Mouse (Mus musculus) brain, embryonic 18.5 days (tissue): ENCODE data around the gene Phf11b.
"Not testable (repeated sequence)": the region's sequence is repeated elsewhere in the genome, so short reads cannot be mapped to it uniquely, and the experiment has no call there.

ENCODE experiments used
- DNase-seq: peaks from one replicate; pipeline ENCODE4 v3.0.0-alpha.2; 2012; ENCODE audit warnings: low read depth, low spot score

Phf11b gene

DNA sequence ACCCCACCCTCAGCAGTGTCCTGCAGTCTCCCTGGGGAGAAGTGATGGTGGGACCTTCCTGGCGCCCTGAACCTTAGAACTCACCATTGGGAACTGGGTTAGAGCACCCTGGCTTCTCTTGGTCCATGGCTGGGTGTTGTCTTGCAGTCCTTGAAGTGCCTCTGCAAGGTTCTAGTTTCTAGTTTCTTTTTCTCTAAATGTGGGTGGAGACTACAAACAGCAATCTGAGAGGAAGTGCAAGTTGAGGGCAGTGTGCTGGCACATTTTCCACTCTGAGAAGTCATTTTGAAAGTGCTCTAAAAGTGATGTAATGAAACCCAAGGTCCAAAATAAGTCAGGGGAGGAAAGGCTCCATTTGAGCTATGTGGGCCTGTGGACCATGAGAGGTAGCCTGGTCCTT, at the start of gene Phf11b:
Phf11b (minus strand) TSS at position 163 of the 400 bp plus-strand sequence.
- DNase-seq, result not testable (repeated sequence)

- not testable (repeated sequence) for DNase-seq
Measured at GRCm38 (mm10) chr14:59390181-59390580, 49.0 kb upstream of the Phf11b start.

DNA sequence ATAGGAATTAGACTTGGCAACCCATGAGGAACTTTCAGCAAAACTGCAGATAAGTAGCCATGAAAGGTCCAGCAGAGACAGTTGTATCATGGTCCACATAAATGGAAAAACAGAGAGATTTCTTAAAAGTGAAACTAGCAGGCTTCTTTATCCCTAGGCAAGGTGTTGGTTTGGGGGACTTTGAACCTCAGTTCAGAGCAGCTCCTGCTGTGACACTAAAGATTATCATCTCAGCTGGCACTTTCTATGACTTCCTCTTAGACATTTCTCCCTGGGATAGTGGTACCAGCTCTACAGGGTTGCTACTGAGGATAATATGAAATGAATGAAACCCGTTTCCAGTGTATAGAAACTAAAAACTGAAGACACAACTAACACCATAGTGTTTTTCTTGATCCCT, 48.4 kb upstream of the Phf11b start:
- DNase-seq, result no peak

GRCm38 (mm10) chr14:59370348-59371068, 29.4 kb upstream of the Phf11b start:
- DNase-seq, result no peak

GRCm38 (mm10) chr14:59366386-59367105, 25.4 kb upstream of the Phf11b start:
- no peak for DNase-seq

GRCm38 (mm10) chr14:59365244-59365644, 24.1 kb upstream of the Phf11b start, which contains the start of gene Phf11d:
Gene Phf11d, minus strand, starts transcription at chr14:59365470.
- peak; percentile 2 for DNase-seq

GRCm38 (mm10) chr14:59339541-59339940, 1.6 kb downstream of the Phf11b start:
- no peak for DNase-seq

DNA sequence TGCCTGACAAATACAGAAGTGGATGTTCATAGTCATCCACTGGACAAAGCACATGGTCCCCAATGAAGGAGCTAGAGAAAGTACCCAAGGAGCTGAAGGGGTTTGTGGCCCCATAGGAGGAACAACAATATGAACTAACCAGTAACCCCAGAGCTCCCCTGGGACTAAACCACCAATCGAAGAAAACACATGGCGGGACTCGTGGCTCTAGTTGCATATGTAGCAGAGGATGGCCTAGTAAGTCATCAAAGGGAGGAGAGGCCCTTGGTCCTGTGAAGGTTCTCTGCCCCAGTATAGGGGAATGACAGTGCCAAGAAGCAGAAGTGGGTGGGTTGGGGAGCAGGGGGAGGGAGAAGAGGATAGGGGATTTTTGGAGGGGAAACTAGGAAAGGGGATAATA, 5.1 kb downstream of the Phf11b start:
- not testable (repeated sequence) for DNase-seq

DNA sequence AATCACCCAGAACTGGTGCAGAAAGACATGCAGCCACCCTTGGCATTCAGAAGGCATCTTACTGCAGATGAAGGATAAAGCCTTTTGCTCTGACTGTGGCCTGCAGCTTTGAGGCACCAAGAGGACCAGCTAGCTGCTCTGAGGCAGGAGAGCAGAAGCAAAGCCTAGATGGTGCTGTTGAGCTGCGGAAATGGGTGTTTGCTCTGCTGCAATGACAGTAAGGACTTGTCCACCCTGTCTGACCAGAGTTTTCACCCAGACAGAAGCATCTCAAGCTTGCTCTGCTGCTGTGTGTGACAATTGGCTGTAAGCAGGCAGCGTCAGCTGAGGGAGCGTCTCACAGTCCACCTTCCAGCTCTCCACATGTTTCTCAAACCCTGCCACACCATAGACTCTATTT, 10.7 kb downstream of the Phf11b start:
- DNase-seq, result not testable (repeated sequence)

DNA sequence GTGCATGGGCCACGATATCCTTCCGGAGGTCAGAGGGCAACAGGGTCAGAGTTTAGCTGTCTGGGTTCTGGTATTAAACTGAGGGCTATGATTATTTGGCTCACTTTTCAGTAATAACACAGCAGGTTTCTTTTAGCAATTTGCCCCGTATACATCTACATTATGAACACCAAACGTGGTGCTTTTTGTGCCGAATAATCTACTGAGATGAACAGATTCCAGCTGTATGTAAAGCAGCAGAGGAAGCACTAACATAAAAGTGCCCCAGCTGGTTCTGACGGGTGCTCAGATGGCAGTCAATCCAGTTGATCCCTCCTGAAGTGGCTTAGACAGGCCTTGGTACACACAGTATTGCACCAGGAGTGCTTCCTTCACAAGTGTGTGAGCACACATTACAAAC, 21.2 kb downstream of the Phf11b start:
- DNase-seq, result not testable (repeated sequence)

GRCm38 (mm10) chr14:59319036-59319435, 22.1 kb downstream of the Phf11b start:
- DNase-seq, result not testable (repeated sequence)

- DNase-seq, result not testable (repeated sequence)
Measured at GRCm38 (mm10) chr14:59297391-59297790, 43.8 kb downstream of the Phf11b start, which contains the start of gene Phf11a. Gene Phf11a, minus strand, starts transcription at chr14:59297522.

- not testable (repeated sequence) for DNase-seq
Measured at GRCm38 (mm10) chr14:59291769-59292168, 49.4 kb downstream of the Phf11b start.

- DNase-seq, result not testable (repeated sequence)
Measured at GRCm38 (mm10) chr14:59274961-59275360, 66.2 kb downstream of the Phf11b start.
